Mouse (Mus musculus): ENCODE measurements at regions not wholly inside any gene's neighbourhood (a gene's known extent, or its start where the extent isn't known, plus 50 kb on each side); places are given as distances from the start of the nearest gene placed in this dataset.
A peak's percentile ranks its signal among the peaks of the same experiment; 100 is the strongest.
"Not testable (repeated sequence)": the region's sequence is repeated elsewhere in the genome, so short reads cannot be mapped to it uniquely, and the experiment has no call there.

DNA sequence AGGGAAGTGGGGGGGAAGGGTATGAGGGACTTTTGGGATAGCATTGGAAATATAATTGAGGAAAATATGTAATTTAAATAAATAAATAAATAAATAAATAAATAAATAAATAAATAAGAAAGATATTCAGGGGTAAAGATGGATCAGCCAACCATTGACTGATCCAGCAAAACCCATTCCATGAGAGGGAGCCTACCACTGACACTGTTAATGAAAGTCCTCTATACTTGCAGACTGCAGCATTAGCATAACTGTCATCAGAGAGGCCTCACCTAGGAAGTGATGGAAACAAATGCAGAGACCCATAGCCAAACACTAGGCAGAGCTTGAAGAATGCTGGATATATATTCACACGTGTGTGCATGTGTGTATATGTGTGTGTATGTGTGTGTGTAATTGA, 993.3 kb downstream of the Defb40 start:
- DNase-seq: no peak

DNA sequence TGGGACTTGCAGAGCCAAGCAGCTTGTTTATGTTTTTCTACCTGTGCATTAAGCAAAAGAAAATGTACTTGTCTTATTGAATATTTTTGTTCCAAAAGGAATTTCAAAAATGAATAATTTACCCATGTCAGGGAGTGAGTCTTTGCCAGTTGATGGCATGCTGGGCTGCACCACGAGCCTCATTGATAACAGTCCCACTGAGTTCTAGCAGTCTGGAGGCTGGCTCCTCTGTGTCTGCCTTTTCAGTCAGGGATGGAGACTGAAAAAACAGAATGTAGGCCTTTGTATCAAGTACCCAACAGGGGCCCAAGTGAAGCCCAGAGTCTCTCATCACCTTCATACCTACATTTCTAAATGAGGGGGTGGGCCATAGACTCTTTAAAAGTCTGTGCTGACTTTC, 1029.2 kb downstream of the Defb40 start:
- DNase-seq: no peak

DNA sequence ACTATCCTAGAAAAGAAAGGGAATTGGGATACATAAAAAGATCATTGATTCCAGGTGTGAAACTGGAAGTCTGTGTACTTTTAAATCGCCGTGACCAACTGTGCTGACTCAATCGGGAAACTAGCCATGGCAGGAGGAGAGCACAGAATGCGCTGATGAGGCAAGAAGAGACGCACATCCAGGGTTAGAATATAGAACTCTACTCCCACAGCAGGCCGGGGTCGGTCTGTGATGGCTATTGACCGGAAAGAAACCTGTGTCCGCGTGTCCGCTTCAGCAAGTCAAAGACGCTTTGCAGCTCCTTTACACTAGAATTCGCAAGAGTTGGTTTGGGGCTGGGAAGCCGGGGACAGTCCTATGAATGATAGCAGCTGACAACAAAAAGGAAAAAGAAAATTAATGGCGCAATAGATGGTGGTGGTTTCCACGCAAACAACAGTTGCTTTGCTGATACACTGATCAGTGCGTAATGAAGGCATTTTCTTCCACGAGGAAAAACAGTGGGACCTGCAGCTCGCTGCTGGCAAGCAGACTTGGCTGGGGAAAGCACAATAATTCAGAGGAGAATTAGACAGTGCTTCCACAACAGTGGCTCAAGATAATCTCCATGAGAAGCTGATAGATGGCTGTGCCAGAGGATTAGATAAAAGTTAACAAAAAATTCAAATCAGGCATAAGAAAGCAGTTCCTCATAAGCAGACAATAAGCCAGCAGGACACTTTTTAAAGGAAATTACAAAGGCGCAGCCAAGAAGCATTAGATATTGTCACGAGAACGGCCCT, 1029.8 kb downstream of the Defb40 start:
- DNase-seq: peak; percentile 21 to 24

DNA sequence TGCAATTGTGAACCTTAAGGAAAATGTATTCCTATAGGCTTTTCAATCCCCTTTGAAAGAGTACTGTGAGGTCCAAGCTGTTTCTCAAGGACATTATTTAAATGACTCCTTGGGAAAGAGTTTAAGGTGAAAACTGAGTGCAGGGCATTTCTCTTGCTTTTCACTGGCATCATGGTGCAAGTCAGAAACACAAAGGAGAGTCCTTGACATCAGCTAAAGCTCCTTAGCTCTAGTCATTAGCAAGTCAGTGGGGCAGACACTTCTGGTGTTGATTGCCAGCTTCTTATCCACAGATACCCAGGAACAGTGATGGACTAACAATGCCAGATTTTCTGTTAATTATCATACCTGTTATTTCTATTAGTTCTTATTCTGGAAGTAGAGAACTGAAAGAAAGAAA, 1043.4 kb downstream of the Defb40 start:
- no peak for DNase-seq

GRCm38 (mm10) chr8:17909316-17909715, 1068.7 kb downstream of the Defb40 start:
- DNase-seq: peak; percentile 2 to 5

DNA sequence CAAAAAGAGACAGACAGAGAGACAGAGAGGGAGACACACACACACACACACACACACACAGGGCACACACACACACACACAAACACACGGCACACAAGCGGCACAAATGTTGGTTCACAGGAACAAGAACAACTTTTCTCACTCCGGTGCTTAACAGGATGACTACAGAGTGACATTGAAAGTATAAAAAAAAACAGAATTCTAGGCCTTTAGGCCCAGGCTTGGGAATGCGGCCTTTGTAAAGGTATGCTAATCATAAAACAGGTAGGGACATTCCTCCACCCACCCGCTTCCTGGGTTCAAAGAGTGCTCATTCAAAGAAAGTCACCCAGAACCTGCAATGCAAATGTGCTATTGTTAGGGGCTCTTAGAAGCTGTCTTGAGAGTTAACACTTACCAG, 1089.5 kb downstream of the Defb40 start:
- DNase-seq: not testable (repeated sequence)

GRCm38 (mm10) chr8:17863388-17863787, 1114.7 kb downstream of the Defb40 start:
- no peak for DNase-seq
